ENCODE assay signal across 9 mouse cellular contexts in genomic region chr1:135767324-135767890, GRCm38 (mm10). TPM values are rescaled to one million over a fixed set of nuclear protein-coding genes. Genes with fewer than 3 reads are reported as not detected.
DNase-seq lines count a peak whose midpoint lies in the region; ATAC-seq and TF ChIP-seq lines count a peak whose summit lies in the region.
"Had no signal": no experiment of that assay in that cellular context is flagged by ENCODE, and none has a peak within 500 bp of the region (broad histone marks: within the 10 kb centered on the region; RNA-seq: fewer than 3 reads in every experiment).

No protein-coding gene starts in this region.

- no peak for TF ChIP-seq CTCF in stomach, postnatal 0 days (IDR thresholded peaks at IDR 0.05; ENCODE audit: low read depth)

- peaks cover 5% of the 10 kb centered on the region for H3K36me3 ChIP-seq in neural tube, embryonic 11.5 days (ENCODE audit: control insufficient read depth, insufficient read depth, low read length)
- no peaks in the 10 kb centered on the region for H3K36me3 ChIP-seq in liver, embryonic 11.5 days (ENCODE audit: control insufficient read depth, insufficient read depth, low read length)
- H3K36me3 ChIP-seq in stomach, postnatal 0 days (ENCODE audit: control insufficient read depth, insufficient read depth, low read length), result peaks cover 6% of the 10 kb centered on the region; the same call in 1 of the 2 replicates

- WGBS in neural tube, embryonic 11.5 days, result 88% methylated on average over 4 of the region's 4 CpGs
- WGBS in liver, embryonic 11.5 days, result 68% methylated on average over 4 of the region's 4 CpGs
- 36% methylated on average over 4 of the region's 4 CpGs for WGBS in stomach, postnatal 0 days

- H3K27ac ChIP-seq in neural tube, embryonic 11.5 days (ENCODE audit: low read depth, low read length), result no peak overlapping the region
- no peak overlapping the region for H3K27ac ChIP-seq in liver, embryonic 11.5 days (ENCODE audit: low read depth, low read length)
- peak overlapping the region; percentile 95 for H3K27ac ChIP-seq in stomach, postnatal 0 days (replicated peaks)

- ATAC-seq in neural tube, embryonic 11.5 days (ENCODE audit: insufficient read depth, low FRiP score, low TSS enrichment), result no peak
- ATAC-seq in liver, embryonic 11.5 days (replicated peaks; ENCODE audit: low FRiP score), result no peak
- ATAC-seq in stomach, postnatal 0 days (ENCODE audit: low FRiP score, low TSS enrichment), result no peak

- TF ChIP-seq EP300 in stomach, postnatal 0 days (optimal IDR thresholded peaks at IDR 0.05), result no peak

- H3K9ac ChIP-seq in neural tube, embryonic 11.5 days (ENCODE audit: low read length), result no peak overlapping the region
- H3K9ac ChIP-seq in liver, embryonic 11.5 days (ENCODE audit: low read depth, low read length), result no peak overlapping the region
- peak overlapping the region; percentile 91 for H3K9ac ChIP-seq in stomach, postnatal 0 days (ENCODE audit: low read length)

- no peaks in the 10 kb centered on the region for H3K9me3 ChIP-seq in neural tube, embryonic 11.5 days (ENCODE audit: control insufficient read depth, low read length)
- no peaks in the 10 kb centered on the region for H3K9me3 ChIP-seq in liver, embryonic 11.5 days (ENCODE audit: control insufficient read depth, low read length)
- no peaks in the 10 kb centered on the region for H3K9me3 ChIP-seq in stomach, postnatal 0 days (ENCODE audit: control insufficient read depth, low read length)

- peak overlapping the region; percentile 64 for H3K4me3 ChIP-seq in neural tube, embryonic 11.5 days (ENCODE audit: low read depth, low read length)
- peak overlapping the region; percentile 68 for H3K4me3 ChIP-seq in liver, embryonic 11.5 days (ENCODE audit: low read depth, low read length)
- peak overlapping the region; percentile 72 for H3K4me3 ChIP-seq in stomach, postnatal 0 days (ENCODE audit: low read depth, low read length)

- H3K4me2 ChIP-seq in neural tube, embryonic 11.5 days (ENCODE audit: low read depth), result peak overlapping the region; percentile 97
- H3K4me2 ChIP-seq in liver, embryonic 11.5 days, result peak overlapping the region; percentile 98
- H3K4me2 ChIP-seq in stomach, postnatal 0 days (replicated peaks; ENCODE audit: low read depth), result peak overlapping the region; percentile 78

- 0 out of 2 replicates have a peak, but pooled peaks cover 2% of the 10 kb centered on the region for H3K27me3 ChIP-seq in neural tube, embryonic 11.5 days (ENCODE audit: control insufficient read depth, insufficient read depth, low read length)
- H3K27me3 ChIP-seq in liver, embryonic 11.5 days (replicated peaks; ENCODE audit: control insufficient read depth, insufficient read depth, low read length), result peaks cover 26% of the 10 kb centered on the region
- no peaks in the 10 kb centered on the region for H3K27me3 ChIP-seq in stomach, postnatal 0 days (ENCODE audit: control insufficient read depth, insufficient read depth, low read length)

- peaks cover 16% of the 10 kb centered on the region for H3K4me1 ChIP-seq in neural tube, embryonic 11.5 days (ENCODE audit: control insufficient read depth, insufficient read depth, low read length)
- peaks cover 16% of the 10 kb centered on the region for H3K4me1 ChIP-seq in liver, embryonic 11.5 days (replicated peaks; ENCODE audit: control insufficient read depth, insufficient read depth, low read length)
- peaks cover 7% of the 10 kb centered on the region for H3K4me1 ChIP-seq in stomach, postnatal 0 days (replicated peaks; ENCODE audit: control insufficient read depth, insufficient read depth)

- peak; percentile 46 for DNase-seq in adrenal gland, postnatal 10 days
- no peak for DNase-seq in adrenal gland, adult 18-20 months (ENCODE audit: low spot score in 2 of 2)
- no peak for DNase-seq in neural tube, embryonic 11.5 days (ENCODE audit: low spot score)
- DNase-seq in neural tube, embryonic 10.5 days (ENCODE audit: extremely low spot score, low spot score), result no peak
- no peak for DNase-seq in liver, embryonic 11.5 days (ENCODE audit: low spot score)
- no peak for DNase-seq in stomach, postnatal 0 days (ENCODE audit: low spot score)
- no peak for DNase-seq in Muller cell, postnatal 12 days (ENCODE audit: inconsistent ontology term)
- DNase-seq in thymus, postnatal 14 days, result no peak
- DNase-seq: right cerebral cortex, postnatal 25 days had no signal

RNA-seq across cellular contexts. Expression of gene Phlda3, which starts 1.5 kb away (rescaled TPM):
- 10 to 100 TPM; 42.9 to 82.7 TPM for total RNA-seq in adrenal gland, postnatal 10 days (2021)
- 100 to 1,000 TPM in 1 of 2 experiments, 10 to 100 TPM in 1; 35.0 to 166 TPM for total RNA-seq in adrenal gland, adult 18-20 months (2021)
- 22.6 and 24.3 TPM in 2 replicates for polyA plus RNA-seq in neural tube, embryonic 11.5 days (2014; fragmentation: Nextera tagmentation; extraction: Ambion mirVana)
- 22.5 and 22.8 TPM in 2 replicates for polyA plus RNA-seq in liver, embryonic 11.5 days (2014; fragmentation: Nextera tagmentation; extraction: Ambion mirVana)
- polyA plus RNA-seq in stomach, postnatal 0 days (2015; fragmentation: Nextera tagmentation; extraction: Ambion mirVana), result 91.1 and 92.2 TPM in 2 replicates

RNA-seq across cellular contexts. Expression of gene Tnni1, which starts 11.8 kb away (rescaled TPM):
- 10 to 100 TPM in 1 of 2 experiments, 1 to 10 TPM in 1; 7.7 to 41.7 TPM for total RNA-seq in adrenal gland, postnatal 10 days (2021)
- under 1 TPM in 1 of 2 experiments, not detected in 1; 0.26 TPM for total RNA-seq in adrenal gland, adult 18-20 months (2021)
- polyA plus RNA-seq in neural tube, embryonic 11.5 days (2014; fragmentation: Nextera tagmentation; extraction: Ambion mirVana), result 57.6 and 70.7 TPM in 2 replicates
- 42.1 and 58.2 TPM in 2 replicates for polyA plus RNA-seq in liver, embryonic 11.5 days (2014; fragmentation: Nextera tagmentation; extraction: Ambion mirVana)
- polyA plus RNA-seq in stomach, postnatal 0 days (2015; fragmentation: Nextera tagmentation; extraction: Ambion mirVana), result 4.2 and 6.8 TPM in 2 replicates

RNA-seq across cellular contexts. Expression of gene Csrp1, which starts 47.5 kb away (rescaled TPM):
- 10 to 100 TPM; 94.9 to 97.9 TPM for total RNA-seq in adrenal gland, postnatal 10 days (2021)
- total RNA-seq in adrenal gland, adult 18-20 months (2021), result 100 to 1,000 TPM in 1 of 2 experiments, 10 to 100 TPM in 1; 63.7 to 118 TPM
- polyA plus RNA-seq in neural tube, embryonic 11.5 days (2014; fragmentation: Nextera tagmentation; extraction: Ambion mirVana), result 47.5 and 51.1 TPM in 2 replicates
- polyA plus RNA-seq in liver, embryonic 11.5 days (2014; fragmentation: Nextera tagmentation; extraction: Ambion mirVana), result 65.6 and 71.8 TPM in 2 replicates
- polyA plus RNA-seq in stomach, postnatal 0 days (2015; fragmentation: Nextera tagmentation; extraction: Ambion mirVana), result 418 and 496 TPM in 2 replicates

RNA-seq across cellular contexts. Expression of gene Lad1, which starts 51.0 kb away (rescaled TPM):
- total RNA-seq in adrenal gland, postnatal 10 days (2021), result under 1 TPM; 0.21 TPM
- under 1 TPM in 1 of 2 experiments, not detected in 1; 0.33 TPM for total RNA-seq in adrenal gland, adult 18-20 months (2021)
- 0.61 and 1.3 TPM in 2 replicates for polyA plus RNA-seq in neural tube, embryonic 11.5 days (2014; fragmentation: Nextera tagmentation; extraction: Ambion mirVana)
- polyA plus RNA-seq in liver, embryonic 11.5 days (2014; fragmentation: Nextera tagmentation; extraction: Ambion mirVana), result 0.99 and 1.7 TPM in 2 replicates
- 128 and 140 TPM in 2 replicates for polyA plus RNA-seq in stomach, postnatal 0 days (2015; fragmentation: Nextera tagmentation; extraction: Ambion mirVana)
